Mouse (Mus musculus): ENCODE data around the gene Mup4. TPM values are rescaled to one million over a fixed set of nuclear protein-coding genes. Genes with fewer than 3 reads are reported as not detected.
A peak's percentile ranks its signal among the peaks of the same experiment; 100 is the strongest.
"Not testable (repeated sequence)": the region's sequence is repeated elsewhere in the genome, so short reads cannot be mapped to it uniquely, and the experiment has no call there.

Gene Mup4
- not detected for polyA plus RNA-seq (2017; shearing (Covaris generic))

- ATAC-seq, result no peak
Measured at GRCm38 (mm10) chr4:59960610-59961009, at the start of gene Mup4. Gene Mup4, minus strand, starts transcription at chr4:59960710.

GRCm38 (mm10) chr4:59997894-59998293, 37.4 kb upstream of the Mup4 start:
- not testable (repeated sequence) for ATAC-seq

GRCm38 (mm10) chr4:59963405-59964344, 3.2 kb upstream of the Mup4 start, which contains the start of gene Mup6:
Gene Mup6, plus strand, starts transcription at chr4:59964294.
- ATAC-seq, result no peak

GRCm38 (mm10) chr4:59937543-59937942, 23.0 kb downstream of the Mup4 start:
- no peak for ATAC-seq

- peak; percentile 46 for ATAC-seq
Measured at GRCm38 (mm10) chr4:59932505-59933281, 27.8 kb downstream of the Mup4 start.

GRCm38 (mm10) chr4:59928347-59928746, 32.2 kb downstream of the Mup4 start:
- peak; percentile 77 for ATAC-seq

GRCm38 (mm10) chr4:59927666-59928065, 32.8 kb downstream of the Mup4 start:
- ATAC-seq, result no peak

- no peak for ATAC-seq
Measured at GRCm38 (mm10) chr4:59925082-59925481, 35.4 kb downstream of the Mup4 start.

- ATAC-seq, result no peak
Measured at GRCm38 (mm10) chr4:59917966-59918365, 42.5 kb downstream of the Mup4 start.

GRCm38 (mm10) chr4:59914608-59915403, 45.7 kb downstream of the Mup4 start, which contains the start of gene Slc46a2:
Gene Slc46a2, minus strand, starts transcription at chr4:59915056.
- ATAC-seq, result no peak

- ATAC-seq, result no peak
Measured at GRCm38 (mm10) chr4:59908785-59909184, 51.7 kb downstream of the Mup4 start.

GRCm38 (mm10) chr4:59907657-59908230, 52.8 kb downstream of the Mup4 start:
- ATAC-seq, result no peak

GRCm38 (mm10) chr4:59907092-59907491, 53.4 kb downstream of the Mup4 start:
- ATAC-seq, result no peak

Other genes starting within 250 kb of the Mup4 start
- 10 to 100 TPM; 48.4 to 49.9 (median 49.5) TPM for gene Inip, start 159.1 kb downstream of the Mup4 start, polyA plus RNA-seq (2017; shearing (Covaris generic))
- 1 to 10 TPM; 2.6 to 3.6 (median 2.8) TPM for gene Snx30, start 154.9 kb downstream of the Mup4 start, polyA plus RNA-seq (2017; shearing (Covaris generic))
- gene Slc46a2, start 45.7 kb downstream of the Mup4 start, polyA plus RNA-seq (2017; shearing (Covaris generic)), result under 1 TPM; 0.19 to 0.33 (median 0.20) TPM
- not detected for gene Mup6, start 3.6 kb upstream of the Mup4 start, polyA plus RNA-seq (2017; shearing (Covaris generic))
- not detected for gene Mup7, start 109.8 kb upstream of the Mup4 start, polyA plus RNA-seq (2017; shearing (Covaris generic))
- not detected for gene Mup2, start 193.6 kb upstream of the Mup4 start, polyA plus RNA-seq (2017; shearing (Covaris generic))